Mouse (Mus musculus) CH12.LX (cell line): Measurements from ENCODE around the gene Gm4894. TPM values are rescaled to one million over a fixed set of nuclear protein-coding genes. Genes with fewer than 3 reads are reported as not detected.

ENCODE experiments used
- DNase-seq: peaks from one replicate; pipeline ENCODE4 v3.0.0-alpha.2; 2013; ENCODE audit errors: extremely low read depth
- H3K27ac ChIP-seq: 2 replicates; pipeline ENCODE4 v1.5.1; 2012; ENCODE audit warnings: low read depth, mild to moderate bottlenecking, control low read depth, moderate library complexity; ENCODE audit not compliant: insufficient read depth
- H3K27me3 ChIP-seq: replicated peaks from 2 replicates; pipeline ENCODE3; 2012; ENCODE audit warnings: inconsistent platforms
- H3K36me3 ChIP-seq, 2 experiments: replicated peaks in 1 of 2; 2 replicates each; pipeline versions ENCODE3 to v1.6.1; 2012; ENCODE audit warnings: inconsistent platforms in 1 of 2, low read length in 1 of 2, mild to moderate bottlenecking in 1 of 2, mixed read lengths in 1 of 2, moderate library complexity in 1 of 2; ENCODE audit not compliant: control insufficient read depth in 1 of 2, insufficient read depth in 1 of 2
- H3K4me1 ChIP-seq, 2 experiments: 2 replicates each; pipeline ENCODE4 v1.6.1; 2012; ENCODE audit warnings: inconsistent platforms in 1 of 2, moderate library complexity in 1 of 2; ENCODE audit not compliant: insufficient read depth in 2 of 2, control insufficient read depth in 1 of 2
- H3K4me2 ChIP-seq: 2 replicates; pipeline ENCODE4 v1.6.1; 2012; ENCODE audit warnings: low read depth, mild to moderate bottlenecking, control low read depth; ENCODE audit not compliant: poor library complexity, insufficient read depth, severe bottlenecking
- H3K4me3 ChIP-seq, 3 experiments: fragments of 150-350 bp in 1 of 3; sonication (generic) in 1 of 3; replicated peaks in 1 of 3; 2 replicates each; pipeline versions ENCODE3 to v1.5.1; 2011 to 2012; ENCODE audit warnings: low read depth in 2 of 3, low read length in 2 of 3, mild to moderate bottlenecking in 2 of 3, moderate library complexity in 2 of 3, control low read depth in 1 of 3, improper control_type of control experiment in 1 of 3, inconsistent platforms in 1 of 3, mixed read lengths in 1 of 3; ENCODE audit not compliant: poor library complexity in 1 of 3
- H3K79me2 ChIP-seq: replicated peaks from 2 replicates; pipeline ENCODE4 v1.6.1; 2012; ENCODE audit warnings: mild to moderate bottlenecking, moderate library complexity; ENCODE audit not compliant: control insufficient read depth, poor library complexity, insufficient read depth, severe bottlenecking; ENCODE audit errors: extremely low read depth
- H3K9ac ChIP-seq: 2 replicates; pipeline ENCODE4 v1.6.1; 2012; ENCODE audit warnings: low read depth, mild to moderate bottlenecking, control low read depth, moderate library complexity; ENCODE audit not compliant: insufficient read depth
- H3K9me3 ChIP-seq: replicated peaks from 2 replicates; pipeline ENCODE3; 2012; ENCODE audit warnings: low read length, inconsistent platforms, mixed read lengths
- ETS1 ChIP-seq: conservative IDR thresholded peaks from 2 replicates; pipeline ENCODE4 v1.6.1; 2012; ENCODE audit warnings: low read depth, mild to moderate bottlenecking, inconsistent platforms, low read length, improper control_type of control experiment, moderate library complexity
- KAT2A ChIP-seq: IDR thresholded peaks from 2 replicates; pipeline ENCODE4 v1.6.1; 2012; ENCODE audit warnings: low read length, improper control_type of control experiment, inconsistent platforms; ENCODE audit not compliant: insufficient replicate concordance
- MAFK ChIP-seq: IDR thresholded peaks from 2 replicates; pipeline ENCODE4 v1.6.1; 2011; ENCODE audit warnings: low read length, improper control_type of control experiment; ENCODE audit not compliant: insufficient replicate concordance
- MAZ ChIP-seq: IDR thresholded peaks from 2 replicates; pipeline ENCODE4 v1.6.1; 2012; ENCODE audit warnings: low read depth, mild to moderate bottlenecking, inconsistent platforms, low read length, improper control_type of control experiment, moderate library complexity
- NELFE ChIP-seq: IDR thresholded peaks from 2 replicates; pipeline ENCODE4 v1.6.1; 2011; ENCODE audit warnings: low read depth, low read length, improper control_type of control experiment
- NRF1 ChIP-seq: IDR thresholded peaks from 2 replicates; pipeline ENCODE4 v1.6.1; 2014; ENCODE audit warnings: low read depth, mild to moderate bottlenecking, inconsistent platforms, low read length, improper control_type of control experiment, moderate library complexity
- RAD21 ChIP-seq: IDR thresholded peaks from 2 replicates; pipeline ENCODE4 v1.6.1; 2011; ENCODE audit warnings: low read depth, mild to moderate bottlenecking, low read length, improper control_type of control experiment, moderate library complexity
- SIN3A ChIP-seq: IDR thresholded peaks from 2 replicates; pipeline ENCODE4 v1.6.1; 2012; ENCODE audit warnings: low read length, improper control_type of control experiment, inconsistent platforms
- USF1 ChIP-seq: IDR thresholded peaks from 2 replicates; pipeline ENCODE4 v1.6.1; 2014; ENCODE audit warnings: low read depth, mild to moderate bottlenecking, inconsistent platforms, low read length, improper control_type of control experiment
- dilution Hi-C: fragments of 300-500 bp; cut with MboI; formaldehyde crosslinking; loops from 2 replicates; pipeline ENCODE4 v1.14.3; 2020; ENCODE audit warnings: low sequenced_read_pairs; ENCODE audit not compliant: extremely low pct_unique_long_range_greater_than_20kb, extremely low pct_ligation_motif_present
- in situ Hi-C: fragments of 300-500 bp; cut with MboI; formaldehyde crosslinking; loops from 3 replicates; pipeline ENCODE4 v1.14.3; 2019; ENCODE audit warnings: low sequenced_read_pairs, low pct_ligation_motif_present, low pct_unique_long_range_greater_than_20kb, mixed read lengths
- polyA plus RNA-seq: library from polyadenylated mRNA; unstranded; fragments of >175 nt; gene quantifications from 2 replicates; pipeline ENCODE4 v1.2.1, GENCODE M21; 2012; ENCODE audit warnings: low read depth; ENCODE audit not compliant: insufficient read length
- total RNA-seq, 2 experiments: library from RNA; depleted of rRNA; stranded (reverse); fragments of 300-350 nt in 1 of 2; fragments of >200 nt in 1 of 2; gene quantifications; 2 replicates each; pipeline ENCODE4 v1.2.3; 2012 to 2014

Gm4894 gene
- total and polyA plus RNA-seq, 3 experiments: not detected

- peaks cover 11% of the 10 kb centered on the region for H3K27me3 ChIP-seq
- H3K79me2 ChIP-seq: no peaks in the 10 kb centered on the region
- H3K27ac ChIP-seq: no peak overlapping the region
- dilution Hi-C loops: no loop called here
- no peaks in the 10 kb centered on the region for H3K9me3 ChIP-seq
- no peak for TF ChIP-seq SIN3A
- TF ChIP-seq RAD21: no peak
- TF ChIP-seq NELFE: no peak
- TF ChIP-seq MAFK: no peak
- TF ChIP-seq NRF1: no peak
- TF ChIP-seq MAZ: no peak
- TF ChIP-seq KAT2A: no peak
- TF ChIP-seq ETS1: no peak
- no peak for TF ChIP-seq USF1
- in situ Hi-C loops: no loop called here
- H3K4me3 ChIP-seq: no peak overlapping the region
- DNase-seq: no peak
- no peaks in the 10 kb centered on the region for H3K36me3 ChIP-seq
- no peak overlapping the region for H3K4me2 ChIP-seq
- H3K9ac ChIP-seq: no peak overlapping the region
- no peaks in the 10 kb centered on the region for H3K4me1 ChIP-seq
Observed at GRCm38 (mm10) chr9:49318638-49319037, 68.3 kb downstream of the Gm4894 start.

Other genes with a start within 250 kb of the Gm4894 start
- 18.3 and 23.3 TPM in 2 replicates for gene Zw10, start 194.9 kb upstream of the Gm4894 start, total RNA-seq (2012; rRNA removed)
- gene Zw10, start 194.9 kb upstream of the Gm4894 start, total RNA-seq (2014; rRNA removed): 19.8 and 21.2 TPM in 2 replicates
- gene Zw10, start 194.9 kb upstream of the Gm4894 start, polyA plus RNA-seq: 25.4 and 26.2 TPM in 2 replicates
- not detected in 2 replicates for gene Tmprss5, start 169.3 kb upstream of the Gm4894 start, total RNA-seq (2012; rRNA removed)
- not detected in 2 replicates for gene Tmprss5, start 169.3 kb upstream of the Gm4894 start, total RNA-seq (2014; rRNA removed)
- not detected in 2 replicates for gene Tmprss5, start 169.3 kb upstream of the Gm4894 start, polyA plus RNA-seq
- gene Drd2, start 90.1 kb downstream of the Gm4894 start, total RNA-seq (2012; rRNA removed): not detected in 2 replicates
- gene Drd2, start 90.1 kb downstream of the Gm4894 start, total RNA-seq (2014; rRNA removed): not detected in 2 replicates
- not detected in 2 replicates for gene Drd2, start 90.1 kb downstream of the Gm4894 start, polyA plus RNA-seq
- gene Ankk1, start 176.5 kb downstream of the Gm4894 start, total RNA-seq (2012; rRNA removed): 0.13 and 0.29 TPM in 2 replicates
- 0.28 and 0.52 TPM in 2 replicates for gene Ankk1, start 176.5 kb downstream of the Gm4894 start, total RNA-seq (2014; rRNA removed)
- 0.30 and 0.36 TPM in 2 replicates for gene Ankk1, start 176.5 kb downstream of the Gm4894 start, polyA plus RNA-seq
- gene Ttc12, start 235.7 kb downstream of the Gm4894 start, total RNA-seq (2012; rRNA removed): 0.50 and 0.59 TPM in 2 replicates
- 0.67 and 0.68 TPM in 2 replicates for gene Ttc12, start 235.7 kb downstream of the Gm4894 start, total RNA-seq (2014; rRNA removed)
- gene Ttc12, start 235.7 kb downstream of the Gm4894 start, polyA plus RNA-seq: 0.44 and 0.68 TPM in 2 replicates